Mouse (Mus musculus): Measurements from ENCODE around the gene Pak1. TPM values are rescaled to one million over a fixed set of nuclear protein-coding genes. Genes with fewer than 3 reads are reported as not detected.
A peak's percentile ranks its signal among the peaks of the same experiment; 100 is the strongest.

The Pak1 gene
- polyA plus RNA-seq, 1 experiment: 385 TPM

GRCm38 (mm10) chr7:97767841-97768240 lies 20.5 kb upstream of the Pak1 start:
- peak; percentile 38 to 70 for DNase-seq
- Histone ChIP-seq H3K4me3 (replicated peaks; ENCODE audit: insufficient read depth, low read depth, low read length) (no peak overlapping the region), H3K27me3 (ENCODE audit: control insufficient read depth, insufficient read depth, low read length) (no peaks in the 10 kb centered on the region), H3K27ac (ENCODE audit: insufficient read depth, low read length) (no peak overlapping the region), H3K4me1 (ENCODE audit: control insufficient read depth, insufficient read depth, low read length) (peaks cover 21% of the 10 kb centered on the region; the same call in 1 of the 2 replicates)
- 15% methylated on average over 8 of the region's 8 CpGs for WGBS
- no peak for TF ChIP-seq POLR2A (IDR thresholded peaks at IDR 0.05; ENCODE audit: borderline replicate concordance, insufficient read depth, low read length)
- TF ChIP-seq CTCF (IDR thresholded peaks at IDR 0.05; ENCODE audit: borderline replicate concordance, insufficient read depth, low read depth, low read length): no peak

- WGBS: 84% methylated on average over 4 of the region's 4 CpGs
- no peak overlapping the region for H3K4me3 ChIP-seq (replicated peaks; ENCODE audit: insufficient read depth, low read depth, low read length)
- no peak for DNase-seq
- peaks cover 21% of the 10 kb centered on the region; the same call in 1 of the 2 replicates for H3K4me1 ChIP-seq (ENCODE audit: control insufficient read depth, insufficient read depth, low read length)
- H3K27ac ChIP-seq (ENCODE audit: insufficient read depth, low read length): no peak overlapping the region
- H3K27me3 ChIP-seq (ENCODE audit: control insufficient read depth, insufficient read depth, low read length): no peaks in the 10 kb centered on the region
- TF ChIP-seq POLR2A (IDR thresholded peaks at IDR 0.05; ENCODE audit: borderline replicate concordance, insufficient read depth, low read length) (no peak), CTCF (IDR thresholded peaks at IDR 0.05; ENCODE audit: borderline replicate concordance, insufficient read depth, low read depth, low read length) (no peak)
Observed at GRCm38 (mm10) chr7:97769020-97769419, 19.3 kb upstream of the Pak1 start.

GRCm38 (mm10) chr7:97770841-97771620 lies 17.3 kb upstream of the Pak1 start:
- Histone ChIP-seq H3K27me3 (ENCODE audit: control insufficient read depth, insufficient read depth, low read length) (no peaks in the 10 kb centered on the region), H3K4me3 (replicated peaks; ENCODE audit: insufficient read depth, low read depth, low read length) (no peak overlapping the region), H3K4me1 (ENCODE audit: control insufficient read depth, insufficient read depth, low read length) (peaks cover 21% of the 10 kb centered on the region; the same call in 1 of the 2 replicates), H3K27ac (ENCODE audit: insufficient read depth, low read length) (peak overlapping the region; percentile 2; the same call in 1 of the 2 replicates)
- TF ChIP-seq POLR2A (IDR thresholded peaks at IDR 0.05; ENCODE audit: borderline replicate concordance, insufficient read depth, low read length) (no peak), CTCF (IDR thresholded peaks at IDR 0.05; ENCODE audit: borderline replicate concordance, insufficient read depth, low read depth, low read length) (no peak)
- WGBS: 19% methylated on average over 6 of the region's 6 CpGs
- DNase-seq: peak; percentile 35 to 67

GRCm38 (mm10) chr7:97775380-97775779 lies 13.0 kb upstream of the Pak1 start:
- H3K4me3 ChIP-seq (replicated peaks; ENCODE audit: insufficient read depth, low read depth, low read length): no peak overlapping the region
- TF ChIP-seq CTCF (IDR thresholded peaks at IDR 0.05; ENCODE audit: borderline replicate concordance, insufficient read depth, low read depth, low read length) (no peak), POLR2A (IDR thresholded peaks at IDR 0.05; ENCODE audit: borderline replicate concordance, insufficient read depth, low read length) (no peak)
- no peak for DNase-seq
- H3K4me1 ChIP-seq (ENCODE audit: control insufficient read depth, insufficient read depth, low read length): peaks cover 10% of the 10 kb centered on the region; the same call in 1 of the 2 replicates
- H3K27me3 ChIP-seq (ENCODE audit: control insufficient read depth, insufficient read depth, low read length): no peaks in the 10 kb centered on the region
- no peak overlapping the region for H3K27ac ChIP-seq (ENCODE audit: insufficient read depth, low read length)
- 34% methylated on average over 3 of the region's 3 CpGs for WGBS

- no peaks in the 10 kb centered on the region for H3K27me3 ChIP-seq (ENCODE audit: control insufficient read depth, insufficient read depth, low read length)
- no peak overlapping the region for H3K27ac ChIP-seq (ENCODE audit: insufficient read depth, low read length)
Observed at GRCm38 (mm10) chr7:97775923-97776322, 12.4 kb upstream of the Pak1 start.

GRCm38 (mm10) chr7:97777191-97777590 lies 11.2 kb upstream of the Pak1 start:
- Histone ChIP-seq H3K27ac (ENCODE audit: insufficient read depth, low read length) (no peak overlapping the region), H3K27me3 (ENCODE audit: control insufficient read depth, insufficient read depth, low read length) (no peaks in the 10 kb centered on the region), H3K4me1 (ENCODE audit: control insufficient read depth, insufficient read depth, low read length) (no peaks in the 10 kb centered on the region), H3K4me3 (replicated peaks; ENCODE audit: insufficient read depth, low read depth, low read length) (no peak overlapping the region)
- 92% methylated on average over 4 of the region's 4 CpGs for WGBS
- DNase-seq: no peak
- no peak for TF ChIP-seq CTCF (IDR thresholded peaks at IDR 0.05; ENCODE audit: borderline replicate concordance, insufficient read depth, low read depth, low read length)
- TF ChIP-seq POLR2A (IDR thresholded peaks at IDR 0.05; ENCODE audit: borderline replicate concordance, insufficient read depth, low read length): no peak

More at GRCm38 (mm10) chr7:97775923-97776322, 12.4 kb upstream of the Pak1 start:
- no peak for TF ChIP-seq CTCF (IDR thresholded peaks at IDR 0.05; ENCODE audit: borderline replicate concordance, insufficient read depth, low read depth, low read length)
- TF ChIP-seq POLR2A (IDR thresholded peaks at IDR 0.05; ENCODE audit: borderline replicate concordance, insufficient read depth, low read length): no peak
- WGBS: 73% methylated on average over 2 of the region's 2 CpGs
- Histone ChIP-seq H3K4me1 (ENCODE audit: control insufficient read depth, insufficient read depth, low read length) (peaks cover 7% of the 10 kb centered on the region; the same call in 1 of the 2 replicates), H3K4me3 (replicated peaks; ENCODE audit: insufficient read depth, low read depth, low read length) (no peak overlapping the region)
- DNase-seq: no peak

- DNase-seq: no peak
- Histone ChIP-seq H3K4me3 (replicated peaks; ENCODE audit: insufficient read depth, low read depth, low read length) (no peak overlapping the region), H3K27me3 (ENCODE audit: control insufficient read depth, insufficient read depth, low read length) (no peaks in the 10 kb centered on the region), H3K27ac (ENCODE audit: insufficient read depth, low read length) (no peak overlapping the region), H3K4me1 (ENCODE audit: control insufficient read depth, insufficient read depth, low read length) (no peaks in the 10 kb centered on the region)
- WGBS: 95% methylated on average over 1 of the region's 1 CpGs
- no peak for TF ChIP-seq CTCF (IDR thresholded peaks at IDR 0.05; ENCODE audit: borderline replicate concordance, insufficient read depth, low read depth, low read length)
- no peak for TF ChIP-seq POLR2A (IDR thresholded peaks at IDR 0.05; ENCODE audit: borderline replicate concordance, insufficient read depth, low read length)
Observed at GRCm38 (mm10) chr7:97780222-97780621, 8.1 kb upstream of the Pak1 start.

- H3K27ac ChIP-seq (ENCODE audit: insufficient read depth, low read length): no peak overlapping the region
- DNase-seq: no peak
- 81% methylated on average over 1 of the region's 1 CpGs for WGBS
- no peaks in the 10 kb centered on the region for H3K4me1 ChIP-seq (ENCODE audit: control insufficient read depth, insufficient read depth, low read length)
- no peaks in the 10 kb centered on the region for H3K27me3 ChIP-seq (ENCODE audit: control insufficient read depth, insufficient read depth, low read length)
- no peak for TF ChIP-seq CTCF (IDR thresholded peaks at IDR 0.05; ENCODE audit: borderline replicate concordance, insufficient read depth, low read depth, low read length)
- TF ChIP-seq POLR2A (IDR thresholded peaks at IDR 0.05; ENCODE audit: borderline replicate concordance, insufficient read depth, low read length): no peak
- H3K4me3 ChIP-seq (replicated peaks; ENCODE audit: insufficient read depth, low read depth, low read length): no peak overlapping the region
Observed at GRCm38 (mm10) chr7:97780815-97781214, 7.5 kb upstream of the Pak1 start.

All from cerebellum, adult 2 months (tissue).